Mouse (Mus musculus) ES-Bruce4 (cell line): Measurements from ENCODE around the gene Rims3.

Experiments used
- CTCF ChIP-seq: IDR thresholded peaks from one replicate; pipeline ENCODE4 v1.8.1; 2011; ENCODE audit warnings: low read depth, low read length
- EP300 ChIP-seq: IDR thresholded peaks from 2 replicates; pipeline ENCODE4 v1.6.1; 2011; ENCODE audit warnings: low read depth, low read length; ENCODE audit not compliant: insufficient read depth
- POLR2A ChIP-seq: IDR thresholded peaks from one replicate; pipeline ENCODE4 v1.8.1; 2011; ENCODE audit warnings: low read length; ENCODE audit not compliant: insufficient read depth

GRCm38 (mm10) chr4:120905644-120906043 is 51.0 kb downstream of the Rims3 start:
- TF ChIP-seq CTCF (no peak), POLR2A (no peak), EP300 (no peak)
